Mouse (Mus musculus) urinary bladder, postnatal 36 days (tissue): ENCODE data around the gene Clmn.

Source experiments
- DNase-seq, 2 experiments: peaks; one replicate each; pipeline ENCODE4 v3.0.0; 2022; ENCODE audit warnings: low spot score in 2 of 2, mixed read lengths in 1 of 2

The Clmn gene

GRCm38 (mm10) chr12:104864439-104865165 lies at the start of gene Clmn:
Gene Clmn, minus strand, starts transcription at chr12:104865076.
- DNase-seq: no peak

GRCm38 (mm10) chr12:104912990-104913389 lies 48.1 kb upstream of the Clmn start:
- DNase-seq: no peak

DNA sequence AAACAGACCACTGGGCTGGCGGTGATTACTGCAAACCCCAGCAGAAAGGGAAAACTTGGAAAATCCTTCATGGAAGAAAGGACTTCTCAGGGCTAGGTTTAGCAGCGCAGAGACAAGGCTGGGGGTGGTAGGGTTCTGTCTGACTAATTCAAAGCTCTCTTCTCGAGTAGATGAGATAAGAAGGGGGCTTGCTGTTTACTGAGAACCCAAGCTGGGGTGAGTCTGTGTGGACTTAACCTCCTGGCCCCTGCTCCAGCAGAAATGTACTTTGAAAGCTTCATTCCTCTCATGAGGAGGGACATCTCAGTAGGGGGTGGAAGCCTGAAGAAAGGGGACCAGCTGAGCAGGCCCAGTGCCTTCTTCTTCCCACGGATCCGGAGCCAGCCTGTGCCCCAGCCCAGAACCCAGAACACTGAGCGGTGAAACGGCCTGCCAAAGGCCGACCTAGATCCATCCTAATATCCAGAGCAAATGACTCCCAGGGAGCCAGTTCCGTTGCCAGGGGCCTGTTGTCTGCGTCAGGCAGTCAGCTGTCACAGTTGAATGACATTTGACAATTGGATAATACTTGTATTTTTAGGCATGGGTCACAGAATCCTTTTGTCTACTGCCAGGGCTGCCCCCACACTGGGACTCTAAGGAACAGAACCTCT lies 47.5 kb upstream of the Clmn start:
- no peak for DNase-seq

GRCm38 (mm10) chr12:104909750-104910149 lies 44.9 kb upstream of the Clmn start:
- no peak for DNase-seq

GRCm38 (mm10) chr12:104908986-104909385 lies 44.1 kb upstream of the Clmn start:
- no peak for DNase-seq

GRCm38 (mm10) chr12:104908024-104908781 lies 43.3 kb upstream of the Clmn start:
- no peak for DNase-seq

- DNase-seq: no peak
Observed at GRCm38 (mm10) chr12:104907133-104907532, 42.3 kb upstream of the Clmn start.

DNA sequence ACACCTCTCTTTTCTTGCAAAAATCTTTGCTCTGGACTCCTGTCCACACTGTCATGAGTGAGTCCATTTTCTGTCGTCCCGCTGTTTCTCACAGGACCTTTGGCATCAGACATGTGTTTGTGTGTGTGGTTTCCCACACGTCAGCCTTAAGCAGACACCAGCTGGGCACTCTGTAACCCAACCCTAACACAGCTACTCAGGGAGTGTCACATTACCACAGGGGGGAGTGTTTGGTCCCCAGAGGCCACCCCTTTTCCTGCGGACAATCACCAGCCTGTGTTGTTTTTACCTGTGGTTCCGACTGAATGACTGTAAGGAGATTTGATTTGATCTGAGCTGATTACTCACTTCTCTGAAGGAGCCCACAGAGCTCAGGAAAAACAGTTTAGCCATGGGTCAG lies 39.3 kb upstream of the Clmn start:
- DNase-seq: no peak

DNA sequence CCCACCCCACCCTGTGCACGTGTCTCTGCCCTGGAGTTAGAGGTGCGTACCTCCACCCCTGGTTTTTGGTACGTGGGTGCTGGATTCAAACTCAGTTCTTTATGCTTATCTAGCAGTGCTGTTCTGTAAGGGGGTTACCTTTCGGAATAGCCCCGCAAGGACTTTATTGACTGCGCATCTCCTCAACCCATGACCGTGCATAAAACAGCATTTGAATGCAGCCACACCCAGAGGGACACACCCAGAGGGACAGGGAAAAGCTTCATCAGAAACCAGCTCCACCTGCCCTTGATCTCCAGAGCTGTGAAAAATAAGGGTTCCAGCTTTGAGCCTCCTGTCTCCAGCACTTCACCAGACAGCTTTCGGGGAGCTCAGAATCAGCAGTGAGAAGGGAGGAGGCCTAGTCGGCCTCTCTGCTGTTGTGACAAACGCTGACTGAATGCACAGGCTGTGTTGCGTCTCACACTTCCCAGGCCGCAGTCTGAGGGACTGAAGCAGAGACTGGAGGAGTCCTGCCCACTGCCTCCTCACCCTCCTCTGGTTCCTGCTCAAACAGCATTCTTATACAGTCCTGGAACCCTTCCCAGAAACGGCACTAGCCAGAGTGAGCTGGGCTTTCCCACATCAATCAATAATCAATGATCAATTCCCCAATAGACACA lies 37.6 kb upstream of the Clmn start:
- DNase-seq: no peak

GRCm38 (mm10) chr12:104901320-104901719 lies 36.4 kb upstream of the Clmn start:
- DNase-seq: peak; percentile 60 to 65

GRCm38 (mm10) chr12:104899835-104900234 lies 35.0 kb upstream of the Clmn start:
- no peak for DNase-seq

- no peak for DNase-seq
Observed at GRCm38 (mm10) chr12:104899161-104899560, 34.3 kb upstream of the Clmn start.

DNA sequence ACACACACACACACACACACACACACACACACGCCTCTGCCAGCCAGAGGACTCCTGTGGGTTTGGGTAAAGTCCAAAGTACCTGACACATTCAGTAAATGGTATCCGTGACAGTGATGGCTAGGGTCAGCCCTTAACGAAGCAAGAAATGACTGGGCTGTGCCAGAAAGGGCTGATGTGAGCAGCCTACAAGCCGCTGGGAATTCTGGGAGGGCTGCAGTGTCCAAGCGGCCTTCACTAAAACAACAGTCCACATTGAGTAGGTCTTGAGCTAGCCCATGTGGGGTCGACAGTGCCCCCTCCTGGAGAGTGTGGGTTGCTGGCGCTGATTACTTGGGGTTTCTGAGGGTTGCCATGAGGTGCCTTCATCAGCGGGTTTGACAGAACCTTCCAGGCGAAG lies 33.8 kb upstream of the Clmn start:
- no peak for DNase-seq

- DNase-seq: no peak
Observed at GRCm38 (mm10) chr12:104897051-104897618, 32.3 kb upstream of the Clmn start.

- DNase-seq: no peak
Observed at GRCm38 (mm10) chr12:104896640-104897039, 31.8 kb upstream of the Clmn start.

- no peak for DNase-seq
Observed at GRCm38 (mm10) chr12:104892245-104892644, 27.4 kb upstream of the Clmn start.

- no peak for DNase-seq
Observed at GRCm38 (mm10) chr12:104890066-104890465, 25.2 kb upstream of the Clmn start.

DNA sequence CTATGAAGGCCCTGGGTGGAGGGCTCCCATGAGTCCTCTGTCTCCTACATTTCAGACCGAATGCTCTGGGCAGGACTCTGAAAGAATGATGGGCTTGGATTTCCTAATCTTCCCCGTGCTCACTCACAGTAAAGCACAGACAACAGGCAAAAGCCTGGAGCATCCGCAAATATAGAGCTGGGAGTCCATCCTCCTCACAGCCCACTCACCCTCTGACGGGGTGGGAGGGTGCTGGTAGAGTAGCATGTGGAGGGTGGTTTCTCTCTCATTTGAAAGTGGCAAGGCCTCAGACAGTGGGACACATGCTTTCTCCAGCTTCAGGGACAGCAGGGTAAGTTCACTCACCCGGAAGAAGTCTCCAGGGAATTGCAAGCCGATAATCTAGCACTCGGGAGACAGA lies 21.2 kb upstream of the Clmn start:
- DNase-seq: no peak

DNA sequence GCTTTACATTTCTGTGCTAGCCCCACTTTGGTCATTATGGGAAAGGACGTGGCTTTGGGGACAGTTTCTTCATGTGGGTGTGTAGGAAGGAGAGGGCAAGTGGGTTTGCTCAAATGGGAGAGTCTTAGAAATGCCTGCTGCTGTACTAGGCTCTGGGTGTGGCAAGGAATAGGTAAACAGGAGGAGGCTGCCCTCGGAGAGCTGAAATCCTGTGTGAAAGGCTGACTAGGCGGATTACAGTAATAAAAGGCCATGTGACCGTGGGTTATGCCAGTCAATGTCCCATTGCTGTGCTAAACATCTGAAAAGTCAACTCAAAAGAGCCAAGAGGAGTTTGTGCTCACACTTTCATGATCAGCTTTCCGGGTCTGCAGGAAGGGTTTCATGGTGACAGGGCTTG lies 17.7 kb upstream of the Clmn start:
- no peak for DNase-seq

GRCm38 (mm10) chr12:104882061-104882460 lies 17.2 kb upstream of the Clmn start:
- DNase-seq: no peak

DNA sequence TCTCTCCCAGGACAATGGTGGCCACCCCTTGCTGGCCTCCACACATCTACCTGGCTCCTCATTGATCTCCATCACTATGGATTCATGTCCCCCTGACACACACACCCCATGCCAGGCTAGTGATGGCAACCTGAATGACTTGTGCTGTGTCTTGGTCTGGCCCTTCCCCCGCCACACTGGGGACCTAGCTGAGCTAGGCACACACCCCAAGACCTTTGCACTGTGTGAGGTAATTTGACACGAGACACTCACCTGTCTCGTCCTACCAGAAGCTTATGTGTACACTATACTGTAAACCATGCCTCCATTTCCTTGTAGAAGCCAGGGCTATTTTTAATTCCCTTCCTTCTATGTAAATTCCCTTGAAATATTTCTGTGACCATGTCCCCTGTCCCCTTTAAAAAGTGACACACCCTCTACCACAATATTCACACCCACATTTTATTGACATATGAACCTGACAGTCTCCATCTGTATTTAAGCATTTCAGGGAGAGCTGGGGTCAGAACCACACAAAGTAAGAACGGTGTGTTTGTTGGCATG lies 16.7 kb upstream of the Clmn start:
- DNase-seq: no peak

DNA sequence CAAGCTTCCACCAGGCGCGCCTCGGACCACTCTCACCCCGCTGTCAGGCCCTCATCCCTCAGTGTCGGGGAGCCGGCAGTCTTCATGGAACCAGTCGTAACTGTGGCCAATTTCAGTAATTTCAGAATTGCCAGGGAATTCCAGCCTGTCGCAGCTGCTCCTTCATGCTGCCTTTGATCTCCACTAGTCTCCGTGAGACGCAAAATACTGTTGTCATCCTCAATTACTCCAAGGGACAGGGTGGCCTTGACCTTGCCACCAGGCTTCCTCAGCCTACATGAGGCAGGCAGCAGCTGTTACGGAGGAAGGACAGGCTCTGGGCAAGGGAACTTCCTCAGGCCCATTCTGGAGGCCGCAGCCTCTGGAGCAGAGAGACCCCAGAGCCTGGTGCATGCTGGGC lies 15.5 kb upstream of the Clmn start:
- DNase-seq: no peak
